Mouse (Mus musculus) kidney, embryonic 15.5 days (tissue): ENCODE results near the gene Usp22. TPM values are rescaled to one million over a fixed set of nuclear protein-coding genes. Genes with fewer than 3 reads are reported as not detected.

Experiments used
- ATAC-seq: fragments of 200-750 bp; cut with Nextera tagmentation; replicated peaks from 2 replicates; pipeline ENCODE4 v1.8.0; 2017; ENCODE audit warnings: moderate TSS enrichment; ENCODE audit not compliant: low FRiP score
- H3K27ac ChIP-seq: fragments of 300-500 bp; sonication (generic); 2 replicates; pipeline ENCODE4 v1.5.1; 2015; ENCODE audit warnings: mild to moderate bottlenecking, inconsistent platforms
- H3K27me3 ChIP-seq: fragments of 300-500 bp; sonication (generic); 2 replicates; pipeline ENCODE4 v1.6.1; 2015; ENCODE audit warnings: inconsistent platforms
- H3K36me3 ChIP-seq: fragments of 300-500 bp; sonication (generic); 2 replicates; pipeline ENCODE4 v1.6.1; 2015; ENCODE audit warnings: inconsistent platforms
- H3K4me1 ChIP-seq: fragments of 300-500 bp; sonication (generic); 2 replicates; pipeline ENCODE4 v1.6.1; 2015; ENCODE audit warnings: inconsistent platforms
- H3K4me2 ChIP-seq: fragments of 300-500 bp; sonication (generic); 2 replicates; pipeline ENCODE4 v1.6.1; 2015; ENCODE audit warnings: moderate library complexity, mild to moderate bottlenecking, inconsistent platforms
- H3K4me3 ChIP-seq: fragments of 300-500 bp; sonication (generic); replicated peaks from 2 replicates; pipeline ENCODE4 v1.5.1; 2015; ENCODE audit warnings: mild to moderate bottlenecking, inconsistent platforms
- H3K9ac ChIP-seq: fragments of 300-500 bp; sonication (generic); 2 replicates; pipeline ENCODE4 v1.6.1; 2015; ENCODE audit warnings: mild to moderate bottlenecking, inconsistent platforms
- H3K9me3 ChIP-seq: fragments of 300-500 bp; sonication (generic); replicated peaks from 2 replicates; pipeline ENCODE4 v1.6.1; 2016; ENCODE audit warnings: inconsistent platforms
- WGBS: fragments of 180-500 bp; shearing (Covaris S2); methylation state at CpG from one replicate; pipeline ENCODE4 v1.1.7; 2015; ENCODE audit warnings: mixed read lengths; 5-methylcytosine and 5-hydroxymethylcytosine counted together
- polyA plus RNA-seq: library from polyadenylated mRNA; unstranded; fragments of >200 nt; fragmentation: Nextera tagmentation; extraction: Ambion mirVana; gene quantifications from 2 replicates; pipeline ENCODE4 v1.2.1, GENCODE M21; 2015

Gene Usp22
- polyA plus RNA-seq, 1 experiment from 2014 or later, result 133 TPM

DNA sequence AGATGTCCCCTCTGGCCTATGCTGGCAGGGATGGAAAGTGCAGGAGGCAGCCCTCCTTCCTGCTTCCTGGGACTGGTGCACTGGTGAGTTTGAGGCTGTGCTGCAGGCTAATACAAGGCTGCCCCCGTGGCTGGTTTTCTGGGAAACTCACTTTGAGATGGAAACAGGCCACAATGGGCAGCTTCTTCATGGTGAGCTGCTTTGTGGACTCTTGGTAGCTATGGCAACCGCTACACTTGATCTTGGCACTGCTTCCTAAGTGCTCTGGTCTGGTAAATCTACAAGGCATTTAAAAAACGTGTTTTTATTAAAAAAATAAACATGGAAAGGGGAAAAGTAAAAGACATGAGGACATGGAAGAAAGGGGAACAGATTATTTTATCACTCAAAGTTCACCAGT lies 16.7 kb downstream of the Usp22 start:
- Histone ChIP-seq H3K4me1 (no peaks in the 10 kb centered on the region), H3K4me2 (no peak overlapping the region), H3K4me3 (no peak overlapping the region), H3K36me3 (peaks cover 100% of the 10 kb centered on the region), H3K9ac (no peak overlapping the region), H3K9me3 (no peaks in the 10 kb centered on the region), H3K27me3 (no peaks in the 10 kb centered on the region), H3K27ac (no peak overlapping the region)
- no peak for ATAC-seq
- WGBS, result 85% methylated on average over 3 of the region's 3 CpGs

DNA sequence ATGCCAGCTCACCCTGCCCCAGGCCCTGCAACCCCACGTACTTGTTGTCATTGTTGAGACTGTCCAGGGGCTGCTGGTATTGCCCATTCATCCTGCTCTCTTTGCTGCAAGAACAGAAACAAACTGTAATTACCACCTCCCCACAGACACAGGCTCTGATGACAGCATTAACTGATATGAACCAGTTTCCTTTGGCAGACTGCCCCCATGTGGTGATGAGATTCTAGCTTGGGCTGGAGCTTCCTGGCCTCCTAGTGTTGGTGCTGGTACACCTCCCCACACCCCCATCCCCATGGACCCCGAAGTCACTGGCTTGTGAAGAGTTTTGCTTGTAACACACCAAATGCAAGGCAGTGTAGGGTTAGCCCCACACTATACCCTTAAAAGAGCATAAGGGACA lies 19.1 kb downstream of the Usp22 start:
- Histone ChIP-seq H3K9me3 (no peaks in the 10 kb centered on the region), H3K27ac (no peak overlapping the region), H3K36me3 (peaks cover 96% of the 10 kb centered on the region), H3K9ac (no peak overlapping the region), H3K4me3 (no peak overlapping the region), H3K4me1 (no peaks in the 10 kb centered on the region), H3K4me2 (no peak overlapping the region), H3K27me3 (no peaks in the 10 kb centered on the region)
- no peak for ATAC-seq
- 93% methylated on average over 2 of the region's 2 CpGs for WGBS

DNA sequence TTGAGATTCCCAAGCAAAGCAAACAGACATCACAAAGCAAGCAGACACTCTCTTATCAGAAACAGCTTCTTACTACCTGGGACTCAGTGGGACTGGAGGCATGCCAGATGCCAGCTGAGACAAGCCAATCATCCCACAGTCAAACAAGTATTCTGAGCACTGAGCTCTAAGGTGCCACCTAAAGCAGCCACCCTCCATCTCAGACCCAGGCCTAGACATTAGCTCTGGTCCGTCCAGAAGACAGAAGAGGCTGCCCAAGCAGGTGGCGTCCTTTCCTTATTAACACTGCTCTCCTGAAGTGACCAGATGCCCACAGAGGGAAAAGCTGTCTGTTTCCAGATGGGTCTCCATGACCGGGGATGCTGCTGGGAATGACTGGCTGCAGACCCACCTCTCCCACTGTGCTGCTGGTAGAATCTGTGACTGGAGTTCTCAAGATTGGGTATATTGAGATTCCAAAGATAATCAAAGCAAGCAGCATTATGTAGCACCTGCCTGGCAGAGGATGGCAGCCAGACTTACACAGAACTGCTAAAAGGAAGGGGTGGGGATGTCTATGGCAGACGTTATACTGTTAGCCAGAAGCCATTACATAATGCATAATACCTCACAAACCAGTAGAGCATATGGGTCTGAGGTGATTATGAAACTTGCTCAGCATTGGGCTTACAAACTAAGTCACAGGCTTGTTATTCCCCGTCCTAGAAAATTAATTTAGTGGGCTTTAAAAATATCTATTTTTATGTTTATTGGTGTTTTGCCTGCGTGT lies 24.4 kb downstream of the Usp22 start:
- Histone ChIP-seq H3K36me3 (peaks cover 43% of the 10 kb centered on the region), H3K27me3 (peaks cover 16% of the 10 kb centered on the region; the same call in 1 of the 2 replicates), H3K27ac (no peak overlapping the region), H3K9me3 (no peaks in the 10 kb centered on the region), H3K4me3 (no peak overlapping the region), H3K4me2 (no peak overlapping the region), H3K4me1 (peaks cover 11% of the 10 kb centered on the region), H3K9ac (no peak overlapping the region)
- WGBS, result 76% methylated on average over 6 of the region's 6 CpGs
- ATAC-seq, result no peak

GRCm38 (mm10) chr11:61147300-61147683 lies 27.6 kb downstream of the Usp22 start:
- 7% methylated on average over 32 of the region's 32 CpGs for WGBS
- H3K27ac ChIP-seq, result no peak overlapping the region
- peak overlapping the region; percentile 41 for H3K9ac ChIP-seq
- peaks cover 12% of the 10 kb centered on the region for H3K36me3 ChIP-seq
- peaks cover 11% of the 10 kb centered on the region for H3K4me1 ChIP-seq
- H3K27me3 ChIP-seq, result peaks cover 16% of the 10 kb centered on the region; the same call in 1 of the 2 replicates
- peak overlapping the region; percentile 78 for H3K4me2 ChIP-seq
- peak; percentile 29; the same call in 1 of the 2 replicates for ATAC-seq
- H3K9me3 ChIP-seq, result no peaks in the 10 kb centered on the region
- peak overlapping the region; percentile 42 for H3K4me3 ChIP-seq

DNA sequence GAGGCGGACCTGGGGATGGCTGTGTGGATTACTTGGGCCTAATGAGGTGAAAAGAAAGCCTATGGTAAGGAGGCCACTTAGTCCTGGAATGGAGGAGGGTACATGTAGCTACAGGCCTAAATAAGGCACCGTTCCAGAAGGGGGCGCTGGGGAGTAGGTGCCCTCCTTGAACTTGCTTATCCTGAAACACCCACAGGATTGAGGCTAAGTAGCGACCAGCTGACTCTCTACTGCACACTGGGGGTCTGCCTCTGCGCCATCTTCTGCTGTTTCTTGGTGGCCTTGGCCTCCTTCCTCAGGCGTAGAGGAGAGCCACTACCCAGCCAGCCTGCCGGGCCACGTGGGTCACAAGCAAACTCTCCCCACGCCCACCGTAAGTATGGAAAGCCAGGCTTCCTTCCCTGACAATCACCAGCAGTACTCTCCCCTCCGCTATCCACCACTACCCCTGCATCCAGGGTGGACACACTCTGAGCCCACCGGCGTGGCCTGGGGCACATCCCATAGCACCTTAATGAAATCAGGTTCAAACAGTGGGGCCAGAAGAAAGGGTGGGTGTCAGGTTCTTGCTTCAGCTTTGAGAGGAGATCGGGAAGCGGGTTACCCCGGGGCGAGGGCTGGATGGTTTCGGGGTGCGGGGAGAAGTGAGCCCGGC lies 28.1 kb downstream of the Usp22 start:
- peak overlapping the region; percentile 41 for H3K9ac ChIP-seq
- peaks cover 16% of the 10 kb centered on the region; the same call in 1 of the 2 replicates for H3K27me3 ChIP-seq
- WGBS, result 24% methylated on average over 20 of the region's 20 CpGs
- no peak overlapping the region for H3K27ac ChIP-seq
- 0 out of 2 replicates have a peak, but pooled peaks have one; percentile 36 for ATAC-seq
- H3K4me3 ChIP-seq, result peak overlapping the region; percentile 42
- H3K4me1 ChIP-seq, result peaks cover 11% of the 10 kb centered on the region
- peaks cover 7% of the 10 kb centered on the region for H3K36me3 ChIP-seq
- peak overlapping the region; percentile 78 for H3K4me2 ChIP-seq
- H3K9me3 ChIP-seq, result no peaks in the 10 kb centered on the region

GRCm38 (mm10) chr11:61145551-61145950 lies 29.3 kb downstream of the Usp22 start:
- no peak for ATAC-seq
- no peaks in the 10 kb centered on the region for H3K36me3 ChIP-seq
- H3K4me1 ChIP-seq, result peaks cover 11% of the 10 kb centered on the region
- H3K27me3 ChIP-seq, result peaks cover 16% of the 10 kb centered on the region; the same call in 1 of the 2 replicates
- no peak overlapping the region for H3K9ac ChIP-seq
- H3K9me3 ChIP-seq, result no peaks in the 10 kb centered on the region
- H3K27ac ChIP-seq, result no peak overlapping the region
- 54% methylated on average over 8 of the region's 8 CpGs for WGBS
- H3K4me2 ChIP-seq, result no peak overlapping the region
- H3K4me3 ChIP-seq, result no peak overlapping the region

- H3K4me2 ChIP-seq, result no peak overlapping the region
- no peaks in the 10 kb centered on the region for H3K36me3 ChIP-seq
- H3K9me3 ChIP-seq, result no peaks in the 10 kb centered on the region
- no peak for ATAC-seq
- no peak overlapping the region for H3K9ac ChIP-seq
- peaks cover 16% of the 10 kb centered on the region; the same call in 1 of the 2 replicates for H3K27me3 ChIP-seq
- no peak overlapping the region for H3K27ac ChIP-seq
- 73% methylated on average over 7 of the region's 7 CpGs for WGBS
- no peak overlapping the region for H3K4me3 ChIP-seq
- H3K4me1 ChIP-seq, result peaks cover 11% of the 10 kb centered on the region
Observed at GRCm38 (mm10) chr11:61143564-61144469, 31.0 kb downstream of the Usp22 start.

DNA sequence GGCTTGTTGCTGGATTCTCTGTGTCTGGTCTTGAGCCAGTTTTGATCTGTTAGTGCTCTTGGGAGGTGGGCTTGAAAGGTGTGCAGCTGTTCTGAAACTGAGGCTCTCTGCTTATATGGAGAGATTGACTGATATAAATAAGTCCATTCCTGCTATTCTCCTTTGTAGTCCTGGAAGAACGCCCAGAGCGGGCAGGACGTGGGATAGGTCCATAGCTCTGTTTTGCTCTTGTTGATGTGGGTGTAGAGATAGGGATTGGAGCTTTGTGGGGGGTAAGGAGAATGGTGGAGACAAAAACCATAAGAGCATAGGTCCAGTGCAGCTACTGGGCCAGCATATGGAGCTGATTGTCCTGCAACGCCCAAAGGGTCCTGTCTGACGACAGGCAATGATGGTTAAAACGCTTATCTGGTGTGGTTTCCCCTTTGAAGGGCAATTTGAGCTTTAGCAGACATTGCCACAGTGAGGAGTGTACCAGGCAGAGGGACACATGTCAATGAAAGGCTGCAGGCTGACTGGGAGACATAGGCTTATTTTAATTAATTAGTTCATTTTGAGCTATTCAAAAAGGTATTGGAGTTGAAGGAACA lies 31.8 kb downstream of the Usp22 start:
- Histone ChIP-seq H3K4me1 (peaks cover 11% of the 10 kb centered on the region), H3K4me2 (no peak overlapping the region), H3K4me3 (no peak overlapping the region), H3K27me3 (peaks cover 11% of the 10 kb centered on the region; the same call in 1 of the 2 replicates), H3K9ac (no peak overlapping the region), H3K9me3 (no peaks in the 10 kb centered on the region), H3K27ac (no peak overlapping the region), H3K36me3 (no peaks in the 10 kb centered on the region)
- 62% methylated on average over 6 of the region's 6 CpGs for WGBS
- ATAC-seq, result no peak

- Histone ChIP-seq H3K9me3 (no peaks in the 10 kb centered on the region), H3K9ac (no peak overlapping the region), H3K4me2 (no peak overlapping the region), H3K4me1 (peaks cover 6% of the 10 kb centered on the region), H3K27me3 (peaks cover 3% of the 10 kb centered on the region; the same call in 1 of the 2 replicates), H3K36me3 (no peaks in the 10 kb centered on the region), H3K27ac (no peak overlapping the region), H3K4me3 (no peak overlapping the region)
- no peak for ATAC-seq
- 68% methylated on average over 3 of the region's 3 CpGs for WGBS
Observed at GRCm38 (mm10) chr11:61142262-61142661, 32.6 kb downstream of the Usp22 start.

- Histone ChIP-seq H3K4me1 (peaks cover under 1% of the 10 kb centered on the region; the same call in 1 of the 2 replicates), H3K27me3 (no peaks in the 10 kb centered on the region), H3K4me3 (no peak overlapping the region), H3K9me3 (no peaks in the 10 kb centered on the region), H3K9ac (no peak overlapping the region), H3K36me3 (no peaks in the 10 kb centered on the region), H3K27ac (no peak overlapping the region), H3K4me2 (no peak overlapping the region)
- ATAC-seq, result no peak
- WGBS, result 74% methylated on average over 2 of the region's 2 CpGs
Observed at GRCm38 (mm10) chr11:61141693-61142092, 33.2 kb downstream of the Usp22 start.

GRCm38 (mm10) chr11:61132943-61133342 lies 41.9 kb downstream of the Usp22 start:
- Histone ChIP-seq H3K9me3 (no peaks in the 10 kb centered on the region), H3K4me3 (no peak overlapping the region), H3K9ac (no peak overlapping the region), H3K27me3 (no peaks in the 10 kb centered on the region), H3K36me3 (no peaks in the 10 kb centered on the region), H3K4me2 (no peak overlapping the region), H3K4me1 (no peaks in the 10 kb centered on the region), H3K27ac (no peak overlapping the region)
- ATAC-seq, result no peak
- 83% methylated on average over 2 of the region's 2 CpGs for WGBS
